Mouse (Mus musculus): ENCODE results near the gene Pds5a. TPM values are rescaled to one million over a fixed set of nuclear protein-coding genes. Genes with fewer than 3 reads are reported as not detected.

The Pds5a gene
- total and polyA plus RNA-seq, 3 experiments = 87.3 to 188 (median 88.0) TPM

- Histone ChIP-seq H3K79me2 (ENCODE audit: control insufficient read depth, insufficient read depth, low read length, poor library complexity) (peaks cover 52% of the 10 kb centered on the region), H3K27me3 (ENCODE audit: control insufficient read depth in 1 of 2, insufficient read depth in 2 of 2, low read length in 2 of 2) (no peaks in the 10 kb centered on the region), H3K9ac (ENCODE audit: control insufficient read depth, low read depth, low read length, poor library complexity, severe bottlenecking) (no peak overlapping the region), H3K9me3 (replicated peaks; ENCODE audit: insufficient read depth, low read length) (no peaks in the 10 kb centered on the region), H3K36me3 (ENCODE audit: control insufficient read depth in 1 of 2, insufficient read depth in 2 of 2, low read length in 2 of 2) (peaks cover 13 to 50% of the 10 kb centered on the region in 2 experiments), H3K4me1 (ENCODE audit: control insufficient read depth in 1 of 2, insufficient read depth in 2 of 2, low read length in 2 of 2) (peaks cover 0 to 2% of the 10 kb centered on the region in 2 experiments; a peak in 1 of 4 replicates), H3K4me3 (ENCODE audit: control insufficient read depth in 1 of 2, insufficient read depth in 1 of 2, low read depth in 2 of 2, low read length in 2 of 2) (no peak overlapping the region), H3K27ac (ENCODE audit: control insufficient read depth, low read depth, low read length) (no peak overlapping the region)
- peak; percentile 32 for DNase-seq (ENCODE audit: low read depth, low spot score)
- no peak for TF ChIP-seq TCF12 (IDR thresholded peaks at IDR 0.05; ENCODE audit: low read depth, low read length)
- TF ChIP-seq CHD2 (IDR thresholded peaks at IDR 0.05; ENCODE audit: low read length) = no peak
- TF ChIP-seq POLR2AphosphoS5 (IDR thresholded peaks at IDR 0.05; ENCODE audit: borderline replicate concordance, low read depth, low read length) = no peak
- TF ChIP-seq CTCF (IDR thresholded peaks at IDR 0.05 in 2 of 3, conservative IDR thresholded peaks at IDR 0.05 in 1 of 3; ENCODE audit: control insufficient read depth in 1 of 3, insufficient read depth in 1 of 3, low read depth in 2 of 3, low read length in 3 of 3, poor library complexity in 1 of 3, severe bottlenecking in 1 of 3) = peak in 2 of 3 experiments; percentile 29 to 34; a peak in 4 of 6 replicates
- no peak for TF ChIP-seq GATA1 (IDR thresholded peaks at IDR 0.05; ENCODE audit: low read depth, low read length)
Measured at GRCm38 (mm10) chr5:65667644-65668043, 30.4 kb downstream of the Pds5a start.

- H3K9me3 ChIP-seq (replicated peaks; ENCODE audit: insufficient read depth, low read length) = no peaks in the 10 kb centered on the region
- no peaks in the 10 kb centered on the region for H3K27me3 ChIP-seq (ENCODE audit: control insufficient read depth in 1 of 2, insufficient read depth in 2 of 2, low read length in 2 of 2)
- H3K27ac ChIP-seq (ENCODE audit: control insufficient read depth, low read depth, low read length) = no peak overlapping the region
- no peak overlapping the region for H3K4me3 ChIP-seq (ENCODE audit: control insufficient read depth in 1 of 2, insufficient read depth in 1 of 2, low read depth in 2 of 2, low read length in 2 of 2)
- no peak for TF ChIP-seq RAD21 (IDR thresholded peaks at IDR 0.05; ENCODE audit: low read depth, low read length)
- TF ChIP-seq RCOR1 (IDR thresholded peaks at IDR 0.05; ENCODE audit: low read depth, low read length) = no peak
- TF ChIP-seq GATA1 (IDR thresholded peaks at IDR 0.05; ENCODE audit: low read depth, low read length) = no peak
- no peak for TF ChIP-seq CHD2 (IDR thresholded peaks at IDR 0.05; ENCODE audit: low read length)
- no peak for TF ChIP-seq ZKSCAN1 (IDR thresholded peaks at IDR 0.05; ENCODE audit: low read depth, low read length)
- no peak for TF ChIP-seq ETS1 (IDR thresholded peaks at IDR 0.05; ENCODE audit: low read depth, low read length)
- no peak for TF ChIP-seq MEF2A (IDR thresholded peaks at IDR 0.05; ENCODE audit: extremely low read depth, insufficient replicate concordance, low read depth, low read length, poor library complexity, severe bottlenecking)
- TF ChIP-seq ZC3H11A (IDR thresholded peaks at IDR 0.05; ENCODE audit: low read depth, low read length) = no peak
- no peak for TF ChIP-seq KAT2A (conservative IDR thresholded peaks at IDR 0.05; ENCODE audit: low read depth, low read length)
- no peak for TF ChIP-seq HCFC1 (IDR thresholded peaks at IDR 0.05; ENCODE audit: low read depth, low read length)
- TF ChIP-seq CTCF (IDR thresholded peaks at IDR 0.05 in 2 of 3, conservative IDR thresholded peaks at IDR 0.05 in 1 of 3; ENCODE audit: control insufficient read depth in 1 of 3, insufficient read depth in 1 of 3, low read depth in 2 of 3, low read length in 3 of 3, poor library complexity in 1 of 3, severe bottlenecking in 1 of 3) = no peak
- no peak for DNase-seq (ENCODE audit: low read depth, low spot score)
- H3K79me2 ChIP-seq (ENCODE audit: control insufficient read depth, insufficient read depth, low read length, poor library complexity) = peaks cover 41% of the 10 kb centered on the region
- peaks cover 0 to 2% of the 10 kb centered on the region in 2 experiments; a peak in 1 of 4 replicates for H3K4me1 ChIP-seq (ENCODE audit: control insufficient read depth in 1 of 2, insufficient read depth in 2 of 2, low read length in 2 of 2)
- peaks cover 9 to 53% of the 10 kb centered on the region in 2 experiments for H3K36me3 ChIP-seq (ENCODE audit: control insufficient read depth in 1 of 2, insufficient read depth in 2 of 2, low read length in 2 of 2)
- no peak overlapping the region for H3K9ac ChIP-seq (ENCODE audit: control insufficient read depth, low read depth, low read length, poor library complexity, severe bottlenecking)
Measured at GRCm38 (mm10) chr5:65665370-65665769, 32.7 kb downstream of the Pds5a start.

- no peaks in the 10 kb centered on the region for H3K9me3 ChIP-seq (replicated peaks; ENCODE audit: insufficient read depth, low read length)
- no peak overlapping the region for H3K9ac ChIP-seq (ENCODE audit: control insufficient read depth, low read depth, low read length, poor library complexity, severe bottlenecking)
- H3K4me1 ChIP-seq (ENCODE audit: control insufficient read depth in 1 of 2, insufficient read depth in 2 of 2, low read length in 2 of 2) = peaks cover 0 to 2% of the 10 kb centered on the region in 2 experiments; a peak in 1 of 4 replicates
- peaks cover 19% of the 10 kb centered on the region for H3K79me2 ChIP-seq (ENCODE audit: control insufficient read depth, insufficient read depth, low read length, poor library complexity)
- no peak for TF ChIP-seq USF2 (IDR thresholded peaks at IDR 0.05; ENCODE audit: borderline replicate concordance in 1 of 2, insufficient read depth in 1 of 2, low read depth in 1 of 2, low read length in 2 of 2)
- no peak for TF ChIP-seq TAL1 (IDR thresholded peaks at IDR 0.05; ENCODE audit: low read length)
- TF ChIP-seq ZC3H11A (IDR thresholded peaks at IDR 0.05; ENCODE audit: low read depth, low read length) = no peak
- TF ChIP-seq RAD21 (IDR thresholded peaks at IDR 0.05; ENCODE audit: low read depth, low read length) = no peak
- no peak for TF ChIP-seq ZNF384 (IDR thresholded peaks at IDR 0.05; ENCODE audit: low read depth, low read length)
- no peak for TF ChIP-seq MYB (IDR thresholded peaks at IDR 0.05; ENCODE audit: low read depth, low read length)
- H3K27ac ChIP-seq (ENCODE audit: control insufficient read depth, low read depth, low read length) = no peak overlapping the region
- H3K27me3 ChIP-seq (ENCODE audit: control insufficient read depth in 1 of 2, insufficient read depth in 2 of 2, low read length in 2 of 2) = no peaks in the 10 kb centered on the region
- H3K4me3 ChIP-seq (ENCODE audit: control insufficient read depth in 1 of 2, insufficient read depth in 1 of 2, low read depth in 2 of 2, low read length in 2 of 2) = no peak overlapping the region
- peaks cover 5 to 64% of the 10 kb centered on the region in 2 experiments; a peak in 3 of 4 replicates for H3K36me3 ChIP-seq (ENCODE audit: control insufficient read depth in 1 of 2, insufficient read depth in 2 of 2, low read length in 2 of 2)
- DNase-seq (ENCODE audit: low read depth, low spot score) = no peak
Measured at GRCm38 (mm10) chr5:65661958-65662357, 36.1 kb downstream of the Pds5a start.

Measured in MEL (cell line).